Comparison of ENCODE assay signal across 16 mouse cellular contexts in the genomic region with DNA sequence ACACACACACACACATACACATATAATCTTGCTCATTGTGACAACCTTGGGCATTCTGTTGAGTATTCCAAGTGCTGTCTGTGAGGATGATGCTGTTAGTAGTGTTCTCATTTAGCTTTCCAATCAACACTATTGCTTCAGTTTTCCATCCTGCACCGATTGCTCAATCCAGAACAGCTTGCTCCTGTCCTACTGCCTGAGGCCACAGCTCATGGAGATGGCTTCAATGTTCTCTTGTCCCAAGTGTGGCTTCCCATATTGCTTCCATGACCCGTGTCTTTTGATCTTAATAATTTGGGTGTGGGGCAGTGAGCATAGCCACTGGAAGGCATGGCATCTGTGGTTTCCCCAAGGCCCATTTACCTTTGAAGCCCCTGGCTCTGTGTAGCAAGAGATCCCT.
"Had no signal": no experiment of that assay in that cellular context is flagged by ENCODE, and none has a peak within 500 bp of the region (broad histone marks: within the 10 kb centered on the region; RNA-seq: fewer than 3 reads in every experiment).

No protein-coding gene starts in this region.

- H3K36me3 ChIP-seq: neural tube, embryonic 13.5 days; neural tube, embryonic 15.5 days; stomach, embryonic 15.5 days had no signal

- H3K27me3 ChIP-seq: neural tube, embryonic 13.5 days; neural tube, embryonic 15.5 days; stomach, embryonic 15.5 days had no signal

- DNase-seq: retina, postnatal 1 day; right cerebral cortex, adult 18-20 months; right cerebral cortex, postnatal 14 days; right cerebral cortex, postnatal 25 days; right cerebral cortex, postnatal 4 days; spleen, adult 18-20 months; thymus, adult 18-20 months; thymus, adult 2 months; thymus, postnatal 14 days; thymus, postnatal 25 days; thymus, postnatal 36 days; thymus, postnatal 4 days had no signal

- H3K9me3 ChIP-seq: neural tube, embryonic 13.5 days; neural tube, embryonic 15.5 days; stomach, embryonic 15.5 days had no signal

- H3K27ac ChIP-seq: neural tube, embryonic 13.5 days; neural tube, embryonic 15.5 days; stomach, embryonic 15.5 days; stomach, postnatal 0 days had no signal

- H3K4me2 ChIP-seq: neural tube, embryonic 13.5 days; neural tube, embryonic 15.5 days; stomach, embryonic 15.5 days had no signal

- H3K4me3 ChIP-seq: neural tube, embryonic 13.5 days; neural tube, embryonic 15.5 days; stomach, embryonic 15.5 days had no signal

- H3K9ac ChIP-seq: neural tube, embryonic 13.5 days; neural tube, embryonic 15.5 days; stomach, embryonic 15.5 days had no signal

- H3K4me1 ChIP-seq: neural tube, embryonic 13.5 days; neural tube, embryonic 15.5 days; stomach, embryonic 15.5 days had no signal
